In genomic region chr19:31698916-31699315, GRCm38 (mm10) we compare ENCODE assay signal across 24 mouse cellular contexts.
DNase-seq lines count a peak whose midpoint lies in the region; ATAC-seq lines count a peak whose summit lies in the region.
"Had no signal": no experiment of that assay in that cellular context is flagged by ENCODE, and none has a peak within 500 bp of the region (broad histone marks: within the 10 kb centered on the region; RNA-seq: fewer than 3 reads in every experiment).

No protein-coding gene starts in this region.

- no peaks in the 10 kb centered on the region for H3K36me3 ChIP-seq in heart, embryonic 10.5 days
- H3K36me3 ChIP-seq in hindbrain, embryonic 16.5 days (ENCODE audit: control insufficient read depth, insufficient read depth, low read length) = no peaks in the 10 kb centered on the region
- H3K36me3 ChIP-seq: hindbrain, embryonic 10.5 days; midbrain, embryonic 13.5 days had no signal

- no peak overlapping the region for H3K9ac ChIP-seq in hindbrain, embryonic 16.5 days (ENCODE audit: low read depth, low read length)
- H3K9ac ChIP-seq: forebrain, embryonic 13.5 days; liver, postnatal 0 days; midbrain, embryonic 13.5 days had no signal

- no peaks in the 10 kb centered on the region for H3K27me3 ChIP-seq in heart, embryonic 10.5 days (ENCODE audit: insufficient read depth, poor library complexity, severe bottlenecking)
- no peaks in the 10 kb centered on the region for H3K27me3 ChIP-seq in hindbrain, embryonic 16.5 days (replicated peaks; ENCODE audit: control insufficient read depth, insufficient read depth, low read length)
- H3K27me3 ChIP-seq: forebrain, embryonic 13.5 days; midbrain, embryonic 13.5 days had no signal

- peak overlapping the region; percentile 69; the same call in 1 of the 2 replicates for H3K27ac ChIP-seq in heart, embryonic 10.5 days
- no peak overlapping the region for H3K27ac ChIP-seq in hindbrain, embryonic 16.5 days (ENCODE audit: low read depth, low read length)
- H3K27ac ChIP-seq: forebrain, embryonic 13.5 days; hindbrain, embryonic 10.5 days; hindbrain, postnatal 0 days; layer of hippocampus, adult 2 months; midbrain, embryonic 13.5 days had no signal

- WGBS in heart, embryonic 10.5 days = 36% methylated on average over 6 of the region's 6 CpGs
- 78% methylated on average over 6 of the region's 6 CpGs for WGBS in hindbrain, embryonic 16.5 days

- 0 out of 2 replicates have a peak overlapping the region, but pooled peaks have one; percentile 4 for H3K4me3 ChIP-seq in heart, embryonic 10.5 days
- H3K4me3 ChIP-seq in hindbrain, embryonic 16.5 days (ENCODE audit: low read length) = no peak overlapping the region
- H3K4me3 ChIP-seq: forebrain, embryonic 13.5 days; hindbrain, embryonic 10.5 days; layer of hippocampus, adult 2 months; midbrain, embryonic 13.5 days had no signal

- no peak for ATAC-seq in hindbrain, embryonic 16.5 days
- ATAC-seq: activated CD4-positive, CD25-positive, alpha-beta regulatory T cell, adult 4 months; forebrain, embryonic 13.5 days; hindbrain, postnatal 0 days; intestine, embryonic 16.5 days; liver, postnatal 0 days; midbrain, embryonic 13.5 days had no signal

- no peak overlapping the region for H3K4me2 ChIP-seq in hindbrain, embryonic 16.5 days (ENCODE audit: low read length)
- H3K4me2 ChIP-seq: forebrain, embryonic 13.5 days; liver, embryonic 11.5 days; midbrain, embryonic 13.5 days had no signal

- H3K4me1 ChIP-seq in heart, embryonic 10.5 days = peaks cover 28% of the 10 kb centered on the region
- no peaks in the 10 kb centered on the region for H3K4me1 ChIP-seq in hindbrain, embryonic 16.5 days (ENCODE audit: control insufficient read depth, insufficient read depth, low read depth, low read length)
- H3K4me1 ChIP-seq: forebrain, embryonic 13.5 days; hindbrain, embryonic 10.5 days; midbrain, embryonic 13.5 days had no signal

- no peaks in the 10 kb centered on the region for H3K9me3 ChIP-seq in heart, embryonic 10.5 days
- no peaks in the 10 kb centered on the region for H3K9me3 ChIP-seq in hindbrain, embryonic 16.5 days (ENCODE audit: control insufficient read depth, low read length)
- H3K9me3 ChIP-seq: forebrain, embryonic 13.5 days; hindbrain, embryonic 10.5 days; midbrain, embryonic 13.5 days had no signal

- DNase-seq in heart, embryonic 10.5 days (ENCODE audit: low spot score) = no peak
- no peak for DNase-seq in heart, adult 8-10 months (ENCODE audit: low spot score)
- peak; percentile 12 for DNase-seq in adrenal gland, postnatal 14 days
- peak; percentile 19 to 26 for DNase-seq in adrenal gland, postnatal 36 days
- peak; percentile 40 for DNase-seq in mesoderm, embryonic 11.5 days (ENCODE audit: low read depth, low spot score)
- DNase-seq in spleen, adult 18-20 months = no peak
- DNase-seq: cerebellum, adult 18-20 months; cerebellum, postnatal 14 days; embryo, embryonic 11 days; gastrocnemius, postnatal 36 days; kidney, adult 9 months; kidney, postnatal 14 days; liver, postnatal 0 days; lung, postnatal 10 days; right cerebral cortex, postnatal 14 days had no signal

Comparison
In these comparisons a context has a peak if more than half of its experiments do, and no peak if none do; other contexts are left out.
1. DNase-seq: peak in adrenal gland, postnatal 14 days (single experiment), adrenal gland, postnatal 36 days (2 of 2) and mesoderm, embryonic 11.5 days (single experiment); none in heart, embryonic 10.5 days (single experiment), heart, adult 8-10 months (single experiment) and spleen, adult 18-20 months (0 of 2).